Mouse (Mus musculus) ES-E14 (cell line): ENCODE data around the gene Senp3. TPM values are rescaled to one million over a fixed set of nuclear protein-coding genes. Genes with fewer than 3 reads are reported as not detected.

Experiments
- DNase-seq: peaks from one replicate; pipeline ENCODE4 v3.0.0-alpha.2; 2013; ENCODE audit warnings: low read depth, low spot score
- H3K27ac ChIP-seq: 2 replicates; pipeline ENCODE4 v1.5.1; 2012; ENCODE audit warnings: low read depth, mild to moderate bottlenecking, low read length, moderate library complexity, mixed read lengths; ENCODE audit not compliant: poor library complexity, insufficient read depth, severe bottlenecking
- H3K36me3 ChIP-seq: 2 replicates; pipeline ENCODE4 v1.6.1; 2012; ENCODE audit warnings: mild to moderate bottlenecking, low read length, moderate library complexity, mixed read lengths; ENCODE audit not compliant: control insufficient read depth, poor library complexity, insufficient read depth, severe bottlenecking
- H3K4me1 ChIP-seq, 2 experiments: fragments of 150-350 bp in 1 of 2; sonication (generic) in 1 of 2; 2 replicates each; pipeline ENCODE4 v1.6.1; 2012; ENCODE audit warnings: low read length in 2 of 2, mild to moderate bottlenecking in 1 of 2, mixed read lengths in 1 of 2; ENCODE audit not compliant: control insufficient read depth in 2 of 2, insufficient read depth in 2 of 2, poor library complexity in 1 of 2
- H3K4me3 ChIP-seq, 2 experiments: fragments of 150-350 bp in 1 of 2; sonication (generic) in 1 of 2; 2 replicates each; pipeline ENCODE4 v1.5.1; 2012; ENCODE audit warnings: low read length in 2 of 2, low read depth in 1 of 2, mild to moderate bottlenecking in 1 of 2, mixed read lengths in 1 of 2; ENCODE audit not compliant: insufficient read depth in 1 of 2, poor library complexity in 1 of 2, severe bottlenecking in 1 of 2
- H3K9ac ChIP-seq: 2 replicates; pipeline ENCODE4 v1.6.1; 2012; ENCODE audit warnings: low read depth, mild to moderate bottlenecking, low read length, mixed read lengths; ENCODE audit not compliant: poor library complexity, insufficient read depth, severe bottlenecking
- H3K9me3 ChIP-seq: fragments of 150-350 bp; sonication (generic); 2 replicates; pipeline ENCODE4 v1.6.1; 2012; ENCODE audit warnings: low read depth, mild to moderate bottlenecking, low read length; ENCODE audit not compliant: control insufficient read depth, insufficient read depth
- CHD2 ChIP-seq: IDR thresholded peaks from 2 replicates; pipeline ENCODE4 v1.6.1; 2014; ENCODE audit warnings: mild to moderate bottlenecking, low read depth, low read length, inconsistent platforms
- HCFC1 ChIP-seq: IDR thresholded peaks from 2 replicates; pipeline ENCODE4 v1.6.1; 2012; ENCODE audit warnings: low read length, inconsistent platforms, borderline replicate concordance; ENCODE audit not compliant: insufficient read depth
- MAFK ChIP-seq: IDR thresholded peaks from 2 replicates; pipeline ENCODE4 v1.6.1; 2014; ENCODE audit warnings: mild to moderate bottlenecking, low read depth, low read length, inconsistent platforms; ENCODE audit not compliant: insufficient read depth
- ZC3H11A ChIP-seq: IDR thresholded peaks from 2 replicates; pipeline ENCODE4 v1.6.1; 2012; ENCODE audit warnings: low read depth, mild to moderate bottlenecking, inconsistent platforms, low read length, borderline replicate concordance
- ZNF384 ChIP-seq: IDR thresholded peaks from 2 replicates; pipeline ENCODE4 v1.6.1; 2012; ENCODE audit warnings: low read depth, low read length, inconsistent platforms
- in situ Hi-C, 2 experiments: fragments of 600-800 bp; cut with MboI; formaldehyde crosslinking; loops; one replicate each; pipeline ENCODE4 v1.15.1; 2025; ENCODE audit warnings: low sequenced_read_pairs in 2 of 2, inconsistent platforms in 1 of 2; ENCODE audit not compliant: unreplicated experiment in 2 of 2
- total RNA-seq: library from RNA; depleted of rRNA; stranded (reverse); fragments of 300-350 nt; gene quantifications from 2 replicates; pipeline ENCODE4 v1.2.3, GENCODE M21; 2012

The Senp3 gene
- total RNA-seq, 1 experiment, result 282 TPM

- TF ChIP-seq ZNF384 (no peak), HCFC1 (no peak), ZC3H11A (no peak), MAFK (no peak), CHD2 (no peak)
- DNase-seq, result no peak
- H3K36me3 ChIP-seq, result peaks cover 8% of the 10 kb centered on the region; the same call in 1 of the 2 replicates
- in situ Hi-C loops, result no loop called here
- no peak overlapping the region for H3K27ac ChIP-seq
- no peaks in the 10 kb centered on the region for H3K9me3 ChIP-seq
- H3K4me1 ChIP-seq, result peaks cover 12 to 35% of the 10 kb centered on the region in 2 experiments
- H3K9ac ChIP-seq, result no peak overlapping the region
- H3K4me3 ChIP-seq, result no peak overlapping the region
Measured at GRCm38 (mm10) chr11:69693421-69693965, 11.6 kb upstream of the Senp3 start.

DNA sequence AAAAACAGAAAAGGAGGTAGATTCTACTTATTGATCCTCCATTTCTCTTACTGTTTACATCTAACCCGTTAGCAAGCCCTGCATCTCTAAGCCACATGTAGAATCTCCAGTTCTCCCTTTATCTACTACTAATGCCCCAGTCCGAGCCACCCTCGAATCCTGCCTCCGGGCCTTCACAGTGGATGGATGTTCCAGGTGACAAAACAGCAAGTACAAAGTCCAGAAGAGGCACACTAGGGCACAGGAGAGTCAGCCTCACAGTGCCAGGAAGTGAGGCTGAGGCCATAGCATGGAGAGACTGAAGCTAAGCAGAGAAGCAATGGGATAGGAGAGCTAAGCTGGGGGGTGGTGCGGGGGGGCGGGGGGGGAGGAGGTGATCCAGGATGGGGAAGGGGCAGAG is 11.0 kb upstream of the Senp3 start:
- Histone ChIP-seq H3K9me3 (no peaks in the 10 kb centered on the region), H3K9ac (no peak overlapping the region), H3K4me1 (peaks cover 12 to 35% of the 10 kb centered on the region in 2 experiments), H3K27ac (no peak overlapping the region), H3K36me3 (peaks cover 8% of the 10 kb centered on the region; the same call in 1 of the 2 replicates), H3K4me3 (no peak overlapping the region)
- no peak for DNase-seq
- no peak for TF ChIP-seq CHD2
- TF ChIP-seq ZNF384, result no peak
- no peak for TF ChIP-seq MAFK
- TF ChIP-seq HCFC1, result no peak
- no peak for TF ChIP-seq ZC3H11A
- in situ Hi-C loops, result no loop called here

DNA sequence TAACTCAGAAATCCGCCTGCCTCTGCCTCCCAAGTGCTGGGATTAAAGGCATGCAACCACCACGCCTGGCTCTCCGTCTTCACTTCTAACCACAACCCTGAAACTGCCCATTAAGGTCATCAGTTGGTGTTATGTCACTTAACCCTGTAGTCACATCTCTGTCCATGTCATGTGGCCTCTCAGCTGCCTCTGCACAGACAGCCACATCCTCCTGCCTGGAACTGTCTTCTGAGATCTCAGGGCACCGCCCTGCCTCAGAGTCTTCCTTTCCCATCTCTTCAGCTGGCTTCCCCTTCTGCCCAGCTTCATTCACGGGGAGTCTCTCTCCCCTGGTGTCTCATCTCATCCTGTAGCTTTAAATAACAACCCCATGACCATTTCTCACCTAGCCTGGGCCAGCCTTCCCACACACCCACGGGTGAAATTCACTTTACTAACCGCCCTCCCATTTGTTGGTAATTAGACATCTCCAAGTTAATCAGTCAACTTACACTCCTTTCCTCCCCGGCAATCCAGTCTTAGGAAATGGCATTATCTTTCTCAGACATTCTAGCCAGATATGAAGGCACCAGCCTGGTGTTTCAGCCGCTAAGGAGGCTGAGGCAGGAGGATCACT is 10.4 kb upstream of the Senp3 start:
- H3K9ac ChIP-seq, result no peak overlapping the region
- H3K4me3 ChIP-seq, result no peak overlapping the region
- no peaks in the 10 kb centered on the region for H3K9me3 ChIP-seq
- no peak for TF ChIP-seq HCFC1
- TF ChIP-seq CHD2, result no peak
- TF ChIP-seq MAFK, result no peak
- no peak for TF ChIP-seq ZNF384
- no peak for TF ChIP-seq ZC3H11A
- DNase-seq, result no peak
- in situ Hi-C loops, result no loop called here
- H3K4me1 ChIP-seq, result peaks cover 9 to 32% of the 10 kb centered on the region in 2 experiments; a peak in 3 of 4 replicates
- peaks cover 8% of the 10 kb centered on the region; the same call in 1 of the 2 replicates for H3K36me3 ChIP-seq
- H3K27ac ChIP-seq, result peak overlapping the region; percentile 35; the same call in 1 of the 2 replicates

- in situ Hi-C loops, result no loop called here
- H3K27ac ChIP-seq, result peak overlapping the region; percentile 38; the same call in 1 of the 2 replicates
Measured at GRCm38 (mm10) chr11:69689891-69690290, 8.0 kb upstream of the Senp3 start.

More at GRCm38 (mm10) chr11:69689891-69690290, 8.0 kb upstream of the Senp3 start:
- DNase-seq, result no peak
- Histone ChIP-seq H3K36me3 (peaks cover 8% of the 10 kb centered on the region; the same call in 1 of the 2 replicates), H3K4me3 (0 out of 4 replicates have a peak overlapping the region, but pooled peaks of 1 of the 2 experiments have one; percentile 6), H3K9ac (peak overlapping the region; percentile 41; the same call in 1 of the 2 replicates), H3K9me3 (no peaks in the 10 kb centered on the region), H3K4me1 (peaks cover 9 to 38% of the 10 kb centered on the region in 2 experiments; a peak in 3 of 4 replicates)
- no peak for TF ChIP-seq HCFC1
- TF ChIP-seq MAFK, result no peak
- TF ChIP-seq ZC3H11A, result no peak
- no peak for TF ChIP-seq CHD2
- no peak for TF ChIP-seq ZNF384
